Mouse (Mus musculus): Measurements from ENCODE around the gene Ptprk. TPM values are rescaled to one million over a fixed set of nuclear protein-coding genes. Genes with fewer than 3 reads are reported as not detected.

Ptprk gene
- polyA plus RNA-seq, 1 experiment from 2014 or later = 26.4 TPM

GRCm38 (mm10) chr10:28303856-28304255, 229.2 kb downstream of the Ptprk start:
- Histone ChIP-seq H3K27me3 (no peaks in the 10 kb centered on the region), H3K36me3 (no peaks in the 10 kb centered on the region), H3K9ac (no peak overlapping the region), H3K9me3 (replicated peaks) (no peaks in the 10 kb centered on the region), H3K27ac (replicated peaks) (no peak overlapping the region), H3K4me1 (no peaks in the 10 kb centered on the region), H3K4me2 (replicated peaks) (no peak overlapping the region), H3K4me3 (replicated peaks) (no peak overlapping the region)
- no peak for ATAC-seq (ENCODE audit: insufficient number of reproducible peaks, low FRiP score, low TSS enrichment, low read depth)

DNA sequence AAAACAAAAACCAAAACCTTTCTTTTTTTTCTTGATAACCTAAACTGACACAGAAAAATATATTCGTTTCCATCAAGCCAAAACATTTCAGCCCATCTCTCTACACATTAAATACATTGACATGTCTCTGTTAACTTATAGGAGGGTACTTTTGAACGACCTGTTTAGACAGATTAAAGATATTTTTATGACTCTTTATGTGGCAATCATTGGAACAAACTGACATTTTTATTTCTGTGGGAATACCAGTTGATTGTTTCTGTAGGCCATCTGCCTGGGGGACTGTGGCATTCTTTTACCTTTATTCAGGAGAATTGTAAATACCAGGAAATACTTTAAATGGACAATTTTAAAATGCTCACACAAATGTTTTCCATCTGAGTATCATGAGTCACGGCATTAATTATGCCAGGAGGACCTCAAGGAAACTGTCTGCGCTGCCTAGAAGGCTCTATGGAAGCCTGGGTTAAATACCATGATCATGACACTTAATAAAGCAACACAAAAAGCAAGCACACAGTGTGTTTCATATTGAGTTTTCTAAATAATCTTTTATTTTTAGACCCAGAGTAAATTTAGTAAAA, 229.8 kb downstream of the Ptprk start:
- H3K27ac ChIP-seq (replicated peaks) = no peak overlapping the region
- no peak overlapping the region for H3K4me3 ChIP-seq (replicated peaks)
- WGBS = 46% methylated on average over 4 of the region's 4 CpGs
- no peaks in the 10 kb centered on the region for H3K36me3 ChIP-seq
- no peaks in the 10 kb centered on the region for H3K27me3 ChIP-seq
- H3K4me2 ChIP-seq (replicated peaks) = no peak overlapping the region
- H3K9me3 ChIP-seq (replicated peaks) = no peaks in the 10 kb centered on the region
- ATAC-seq (ENCODE audit: insufficient number of reproducible peaks, low FRiP score, low TSS enrichment, low read depth) = no peak
- no peak overlapping the region for H3K9ac ChIP-seq
- H3K4me1 ChIP-seq = no peaks in the 10 kb centered on the region

- no peak overlapping the region for H3K9ac ChIP-seq
- ATAC-seq (ENCODE audit: insufficient number of reproducible peaks, low FRiP score, low TSS enrichment, low read depth) = no peak
- H3K9me3 ChIP-seq (replicated peaks) = no peaks in the 10 kb centered on the region
- no peak overlapping the region for H3K4me2 ChIP-seq (replicated peaks)
- H3K4me3 ChIP-seq (replicated peaks) = no peak overlapping the region
- WGBS = 55% methylated on average over 6 of the region's 6 CpGs
- no peaks in the 10 kb centered on the region for H3K4me1 ChIP-seq
- H3K27ac ChIP-seq (replicated peaks) = no peak overlapping the region
- H3K27me3 ChIP-seq = no peaks in the 10 kb centered on the region
- no peaks in the 10 kb centered on the region for H3K36me3 ChIP-seq
These were observed 231.9 kb downstream of the Ptprk start for GRCm38 (mm10) chr10:28306451-28307086.

- H3K36me3 ChIP-seq = no peaks in the 10 kb centered on the region
- H3K27me3 ChIP-seq = no peaks in the 10 kb centered on the region
These were observed 236.7 kb downstream of the Ptprk start for GRCm38 (mm10) chr10:28311369-28311768.

GRCm38 (mm10) chr10:28322995-28323394, 248.4 kb downstream of the Ptprk start:
- WGBS = 82% methylated on average over 2 of the region's 2 CpGs
- Histone ChIP-seq H3K36me3 (no peaks in the 10 kb centered on the region), H3K9ac (no peak overlapping the region), H3K4me1 (no peaks in the 10 kb centered on the region), H3K4me3 (replicated peaks) (no peak overlapping the region), H3K27ac (replicated peaks) (no peak overlapping the region), H3K4me2 (replicated peaks) (no peak overlapping the region), H3K27me3 (no peaks in the 10 kb centered on the region), H3K9me3 (replicated peaks) (no peaks in the 10 kb centered on the region)
- ATAC-seq (ENCODE audit: insufficient number of reproducible peaks, low FRiP score, low TSS enrichment, low read depth) = no peak

More at GRCm38 (mm10) chr10:28311369-28311768, 236.7 kb downstream of the Ptprk start:
- Histone ChIP-seq H3K4me1 (no peaks in the 10 kb centered on the region), H3K9me3 (replicated peaks) (no peaks in the 10 kb centered on the region), H3K4me3 (replicated peaks) (no peak overlapping the region), H3K9ac (no peak overlapping the region), H3K27ac (replicated peaks) (no peak overlapping the region), H3K4me2 (replicated peaks) (no peak overlapping the region)
- 36% methylated on average over 1 of the region's 1 CpGs for WGBS
- ATAC-seq (ENCODE audit: insufficient number of reproducible peaks, low FRiP score, low TSS enrichment, low read depth) = no peak

- WGBS = 94% methylated on average over 5 of the region's 5 CpGs
- no peaks in the 10 kb centered on the region for H3K36me3 ChIP-seq
- no peaks in the 10 kb centered on the region for H3K4me1 ChIP-seq
- no peak overlapping the region for H3K4me3 ChIP-seq (replicated peaks)
- H3K27me3 ChIP-seq = no peaks in the 10 kb centered on the region
- no peak for ATAC-seq (ENCODE audit: insufficient number of reproducible peaks, low FRiP score, low TSS enrichment, low read depth)
- H3K9me3 ChIP-seq (replicated peaks) = no peaks in the 10 kb centered on the region
- H3K27ac ChIP-seq (replicated peaks) = no peak overlapping the region
- H3K4me2 ChIP-seq (replicated peaks) = no peak overlapping the region
- no peak overlapping the region for H3K9ac ChIP-seq
These were observed 260.6 kb downstream of the Ptprk start for GRCm38 (mm10) chr10:28335232-28335631.

GRCm38 (mm10) chr10:28338536-28338935, 263.9 kb downstream of the Ptprk start:
- Histone ChIP-seq H3K4me1 (no peaks in the 10 kb centered on the region), H3K4me3 (replicated peaks) (no peak overlapping the region), H3K27ac (replicated peaks) (no peak overlapping the region), H3K9ac (no peak overlapping the region), H3K4me2 (replicated peaks) (no peak overlapping the region), H3K36me3 (no peaks in the 10 kb centered on the region), H3K9me3 (replicated peaks) (no peaks in the 10 kb centered on the region), H3K27me3 (no peaks in the 10 kb centered on the region)
- 65% methylated on average over 5 of the region's 5 CpGs for WGBS
- no peak for ATAC-seq (ENCODE audit: insufficient number of reproducible peaks, low FRiP score, low TSS enrichment, low read depth)

DNA sequence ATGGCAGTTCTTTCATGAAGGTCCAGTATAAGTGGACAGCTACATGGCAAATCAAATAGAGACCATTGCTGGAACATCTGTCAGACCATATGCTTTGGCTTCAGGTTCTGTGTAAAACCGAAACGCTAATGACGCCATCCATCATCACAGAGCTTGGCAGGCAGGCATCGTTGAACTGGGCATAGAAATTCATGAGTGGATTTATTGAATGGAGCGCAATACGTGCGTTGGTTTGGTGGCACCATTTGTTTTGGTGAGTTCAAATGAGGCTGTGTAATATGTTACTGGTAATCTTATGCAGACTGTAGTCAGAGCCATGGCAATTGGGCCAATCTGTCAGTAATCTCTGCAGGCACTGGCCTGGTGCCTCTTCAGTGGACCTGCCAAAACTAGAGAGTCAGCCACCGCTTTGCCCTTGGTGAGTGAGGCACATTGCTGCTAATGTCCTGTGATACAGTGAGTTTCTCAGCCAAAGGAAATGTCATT, 270.6 kb downstream of the Ptprk start:
- H3K27me3 ChIP-seq = no peaks in the 10 kb centered on the region
- 92% methylated on average over 8 of the region's 8 CpGs for WGBS

DNA sequence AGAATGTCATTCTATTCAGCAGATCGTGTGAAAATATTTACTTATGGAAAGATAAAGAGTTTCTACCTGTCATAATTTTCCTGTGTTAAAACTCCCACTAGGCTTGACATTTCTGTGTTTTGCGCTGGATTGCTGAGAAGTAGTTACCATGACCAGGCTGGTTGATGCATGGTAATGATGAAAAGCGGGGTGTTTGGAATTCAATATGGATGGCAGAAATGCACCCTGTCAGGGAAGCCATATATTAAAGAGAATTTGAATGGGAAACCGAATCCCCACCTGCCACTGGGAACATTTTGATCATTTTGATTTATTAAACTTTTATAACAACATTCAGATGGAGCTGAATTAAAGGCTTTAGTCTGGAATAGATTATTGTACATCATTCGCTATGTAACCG, 290.7 kb downstream of the Ptprk start:
- Histone ChIP-seq H3K4me3 (replicated peaks) (no peak overlapping the region), H3K27me3 (no peaks in the 10 kb centered on the region), H3K4me2 (replicated peaks) (no peak overlapping the region), H3K36me3 (no peaks in the 10 kb centered on the region), H3K27ac (replicated peaks) (no peak overlapping the region), H3K9ac (no peak overlapping the region), H3K9me3 (replicated peaks) (no peaks in the 10 kb centered on the region), H3K4me1 (no peaks in the 10 kb centered on the region)
- WGBS = 70% methylated on average over 6 of the region's 6 CpGs
- ATAC-seq (ENCODE audit: insufficient number of reproducible peaks, low FRiP score, low TSS enrichment, low read depth) = no peak

More for the DNA sequence above, 270.6 kb downstream of the Ptprk start:
- H3K4me3 ChIP-seq (replicated peaks) = no peak overlapping the region
- H3K4me2 ChIP-seq (replicated peaks) = no peak overlapping the region
- H3K36me3 ChIP-seq = no peaks in the 10 kb centered on the region
- no peak for ATAC-seq (ENCODE audit: insufficient number of reproducible peaks, low FRiP score, low TSS enrichment, low read depth)
- H3K4me1 ChIP-seq = no peaks in the 10 kb centered on the region
- H3K9me3 ChIP-seq (replicated peaks) = no peaks in the 10 kb centered on the region
- no peak overlapping the region for H3K9ac ChIP-seq
- H3K27ac ChIP-seq (replicated peaks) = no peak overlapping the region

DNA sequence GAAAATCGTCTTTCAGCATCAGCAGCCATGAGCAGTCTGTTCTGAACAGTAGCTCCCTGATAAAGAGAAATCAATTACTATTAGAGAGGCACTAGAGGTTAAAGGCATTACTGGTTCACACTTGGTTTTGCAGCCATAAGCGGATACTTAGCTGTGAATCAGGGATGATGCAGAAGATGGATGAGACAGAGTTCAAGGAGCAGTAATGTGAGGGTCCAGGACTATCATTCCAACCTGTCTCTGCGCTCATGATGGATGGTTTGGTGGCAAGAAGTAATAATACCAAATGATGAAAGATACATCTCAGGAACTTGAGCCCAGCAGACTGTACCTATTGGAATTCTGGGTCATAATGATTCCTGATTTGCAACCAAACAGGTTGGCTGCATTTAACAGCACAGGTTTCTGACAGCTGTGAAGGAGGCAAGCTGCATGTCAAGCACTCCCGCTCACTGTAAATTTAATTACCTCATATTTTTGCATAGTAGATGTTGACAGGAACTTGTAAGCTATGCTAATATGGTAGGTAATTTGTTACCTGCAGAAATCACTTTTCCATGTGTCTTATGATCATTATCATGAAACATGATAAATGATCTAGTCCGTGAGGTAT, 291.6 kb downstream of the Ptprk start:
- Histone ChIP-seq H3K4me2 (replicated peaks) (no peak overlapping the region), H3K9me3 (replicated peaks) (no peaks in the 10 kb centered on the region), H3K9ac (no peak overlapping the region), H3K27me3 (no peaks in the 10 kb centered on the region), H3K27ac (replicated peaks) (no peak overlapping the region), H3K36me3 (no peaks in the 10 kb centered on the region), H3K4me1 (no peaks in the 10 kb centered on the region), H3K4me3 (replicated peaks) (no peak overlapping the region)
- ATAC-seq (ENCODE audit: insufficient number of reproducible peaks, low FRiP score, low TSS enrichment, low read depth) = no peak
- WGBS = 78% methylated on average over 5 of the region's 5 CpGs

- H3K4me1 ChIP-seq = no peaks in the 10 kb centered on the region
- WGBS = 30% methylated on average over 2 of the region's 2 CpGs
- H3K27me3 ChIP-seq = no peaks in the 10 kb centered on the region
- no peak overlapping the region for H3K4me3 ChIP-seq (replicated peaks)
- H3K9me3 ChIP-seq (replicated peaks) = no peaks in the 10 kb centered on the region
- H3K27ac ChIP-seq (replicated peaks) = no peak overlapping the region
- ATAC-seq (ENCODE audit: insufficient number of reproducible peaks, low FRiP score, low TSS enrichment, low read depth) = no peak
- no peak overlapping the region for H3K4me2 ChIP-seq (replicated peaks)
- no peak overlapping the region for H3K9ac ChIP-seq
- H3K36me3 ChIP-seq = no peaks in the 10 kb centered on the region
These were observed 295.2 kb downstream of the Ptprk start for GRCm38 (mm10) chr10:28369808-28370207.

Data from embryonic facial prominence, embryonic 15.5 days (tissue).